Mouse (Mus musculus) CH12.LX (cell line): ENCODE data around the gene Vps41. TPM values are rescaled to one million over a fixed set of nuclear protein-coding genes. Genes with fewer than 3 reads are reported as not detected.

Experiments
- DNase-seq: peaks from one replicate; pipeline ENCODE4 v3.0.0-alpha.2; 2013; ENCODE audit errors: extremely low read depth
- H3K27ac ChIP-seq: 2 replicates; pipeline ENCODE4 v1.5.1; 2012; ENCODE audit warnings: low read depth, mild to moderate bottlenecking, control low read depth, moderate library complexity; ENCODE audit not compliant: insufficient read depth
- H3K27me3 ChIP-seq: replicated peaks from 2 replicates; pipeline ENCODE3; 2012; ENCODE audit warnings: inconsistent platforms
- H3K36me3 ChIP-seq, 2 experiments: replicated peaks in 1 of 2; 2 replicates each; pipeline versions ENCODE3 to v1.6.1; 2012; ENCODE audit warnings: inconsistent platforms in 1 of 2, low read length in 1 of 2, mild to moderate bottlenecking in 1 of 2, mixed read lengths in 1 of 2, moderate library complexity in 1 of 2; ENCODE audit not compliant: control insufficient read depth in 1 of 2, insufficient read depth in 1 of 2
- H3K4me1 ChIP-seq, 2 experiments: 2 replicates each; pipeline ENCODE4 v1.6.1; 2012; ENCODE audit warnings: inconsistent platforms in 1 of 2, moderate library complexity in 1 of 2; ENCODE audit not compliant: insufficient read depth in 2 of 2, control insufficient read depth in 1 of 2
- H3K4me2 ChIP-seq: 2 replicates; pipeline ENCODE4 v1.6.1; 2012; ENCODE audit warnings: low read depth, mild to moderate bottlenecking, control low read depth; ENCODE audit not compliant: poor library complexity, insufficient read depth, severe bottlenecking
- H3K4me3 ChIP-seq, 3 experiments: fragments of 150-350 bp in 1 of 3; sonication (generic) in 1 of 3; replicated peaks in 1 of 3; 2 replicates each; pipeline versions ENCODE3 to v1.5.1; 2011 to 2012; ENCODE audit warnings: low read depth in 2 of 3, low read length in 2 of 3, mild to moderate bottlenecking in 2 of 3, moderate library complexity in 2 of 3, control low read depth in 1 of 3, improper control_type of control experiment in 1 of 3, inconsistent platforms in 1 of 3, mixed read lengths in 1 of 3; ENCODE audit not compliant: poor library complexity in 1 of 3
- H3K79me2 ChIP-seq: replicated peaks from 2 replicates; pipeline ENCODE4 v1.6.1; 2012; ENCODE audit warnings: mild to moderate bottlenecking, moderate library complexity; ENCODE audit not compliant: control insufficient read depth, poor library complexity, insufficient read depth, severe bottlenecking; ENCODE audit errors: extremely low read depth
- H3K9ac ChIP-seq: 2 replicates; pipeline ENCODE4 v1.6.1; 2012; ENCODE audit warnings: low read depth, mild to moderate bottlenecking, control low read depth, moderate library complexity; ENCODE audit not compliant: insufficient read depth
- H3K9me3 ChIP-seq: replicated peaks from 2 replicates; pipeline ENCODE3; 2012; ENCODE audit warnings: low read length, inconsistent platforms, mixed read lengths
- CHD1 ChIP-seq: IDR thresholded peaks from 2 replicates; pipeline ENCODE4 v1.6.1; 2012; ENCODE audit warnings: low read depth, low read length, improper control_type of control experiment, inconsistent platforms
- CHD2 ChIP-seq: IDR thresholded peaks from 2 replicates; pipeline ENCODE4 v1.6.1; 2011; ENCODE audit warnings: low read length, improper control_type of control experiment
- CTCF ChIP-seq, 2 experiments: IDR thresholded peaks in 1 of 2; conservative IDR thresholded peaks in 1 of 2; 2 replicates each; pipeline ENCODE4 v1.5.1; 2011 to 2012; ENCODE audit warnings: low read depth in 2 of 2, low read length in 2 of 2, improper control_type of control experiment in 1 of 2, inconsistent platforms in 1 of 2, mild to moderate bottlenecking in 1 of 2, moderate library complexity in 1 of 2
- E2F4 ChIP-seq: IDR thresholded peaks from 2 replicates; pipeline ENCODE4 v1.6.1; 2011; ENCODE audit warnings: low read depth, low read length, improper control_type of control experiment; ENCODE audit not compliant: insufficient replicate concordance
- ELF1 ChIP-seq: IDR thresholded peaks from 2 replicates; pipeline ENCODE4 v1.6.1; 2014; ENCODE audit warnings: low read depth, mild to moderate bottlenecking, inconsistent platforms, low read length, improper control_type of control experiment
- EP300 ChIP-seq: IDR thresholded peaks from 2 replicates; pipeline ENCODE4 v1.6.1; 2011; ENCODE audit warnings: low read length, improper control_type of control experiment
- ETS1 ChIP-seq: conservative IDR thresholded peaks from 2 replicates; pipeline ENCODE4 v1.6.1; 2012; ENCODE audit warnings: low read depth, mild to moderate bottlenecking, inconsistent platforms, low read length, improper control_type of control experiment, moderate library complexity
- GABPA ChIP-seq: IDR thresholded peaks from 2 replicates; pipeline ENCODE4 v1.6.1; 2012; ENCODE audit warnings: low read depth, low read length, improper control_type of control experiment, inconsistent platforms; ENCODE audit not compliant: insufficient replicate concordance
- HCFC1 ChIP-seq: IDR thresholded peaks from 2 replicates; pipeline ENCODE4 v1.6.1; 2012; ENCODE audit warnings: low read depth, mild to moderate bottlenecking, inconsistent platforms, low read length, improper control_type of control experiment
- JUN ChIP-seq: IDR thresholded peaks from 2 replicates; pipeline ENCODE4 v1.6.1; 2011; ENCODE audit warnings: low read depth, mild to moderate bottlenecking, low read length, improper control_type of control experiment, moderate library complexity; ENCODE audit not compliant: insufficient read depth
- MAFK ChIP-seq: IDR thresholded peaks from 2 replicates; pipeline ENCODE4 v1.6.1; 2011; ENCODE audit warnings: low read length, improper control_type of control experiment; ENCODE audit not compliant: insufficient replicate concordance
- MAX ChIP-seq: IDR thresholded peaks from 2 replicates; pipeline ENCODE4 v1.6.1; 2011; ENCODE audit warnings: low read length, improper control_type of control experiment
- MEF2A ChIP-seq: IDR thresholded peaks from 2 replicates; pipeline ENCODE4 v1.6.1; 2014; ENCODE audit warnings: low read depth, mild to moderate bottlenecking, inconsistent platforms, low read length, improper control_type of control experiment, borderline replicate concordance
- MXI1 ChIP-seq: IDR thresholded peaks from 2 replicates; pipeline ENCODE4 v1.6.1; 2011; ENCODE audit warnings: mild to moderate bottlenecking, low read depth, low read length, improper control_type of control experiment
- NELFE ChIP-seq: IDR thresholded peaks from 2 replicates; pipeline ENCODE4 v1.6.1; 2011; ENCODE audit warnings: low read depth, low read length, improper control_type of control experiment
- RAD21 ChIP-seq: IDR thresholded peaks from 2 replicates; pipeline ENCODE4 v1.6.1; 2011; ENCODE audit warnings: low read depth, mild to moderate bottlenecking, low read length, improper control_type of control experiment, moderate library complexity
- SMC3 ChIP-seq: IDR thresholded peaks from 2 replicates; pipeline ENCODE4 v1.6.1; 2011; ENCODE audit warnings: low read depth, low read length, improper control_type of control experiment
- UBTF ChIP-seq: IDR thresholded peaks from 2 replicates; pipeline ENCODE4 v1.6.1; 2012; ENCODE audit warnings: low read depth, mild to moderate bottlenecking, inconsistent platforms, low read length, improper control_type of control experiment, moderate library complexity
- ZC3H11A ChIP-seq: IDR thresholded peaks from 2 replicates; pipeline ENCODE4 v1.6.1; 2012; ENCODE audit warnings: low read depth, mild to moderate bottlenecking, inconsistent platforms, low read length, improper control_type of control experiment
- ZKSCAN1 ChIP-seq: IDR thresholded peaks from 2 replicates; pipeline ENCODE4 v1.6.1; 2012; ENCODE audit warnings: low read depth, inconsistent platforms, low read length, improper control_type of control experiment, borderline replicate concordance
- ZNF384 ChIP-seq: IDR thresholded peaks from 2 replicates; pipeline ENCODE4 v1.6.1; 2012; ENCODE audit warnings: low read depth, low read length, improper control_type of control experiment, inconsistent platforms
- dilution Hi-C: fragments of 300-500 bp; cut with MboI; formaldehyde crosslinking; loops from 2 replicates; pipeline ENCODE4 v1.14.3; 2020; ENCODE audit warnings: low sequenced_read_pairs; ENCODE audit not compliant: extremely low pct_unique_long_range_greater_than_20kb, extremely low pct_ligation_motif_present
- in situ Hi-C: fragments of 300-500 bp; cut with MboI; formaldehyde crosslinking; loops from 3 replicates; pipeline ENCODE4 v1.14.3; 2019; ENCODE audit warnings: low sequenced_read_pairs, low pct_ligation_motif_present, low pct_unique_long_range_greater_than_20kb, mixed read lengths
- polyA plus RNA-seq: library from polyadenylated mRNA; unstranded; fragments of >175 nt; gene quantifications from 2 replicates; pipeline ENCODE4 v1.2.1, GENCODE M21; 2012; ENCODE audit warnings: low read depth; ENCODE audit not compliant: insufficient read length
- total RNA-seq, 2 experiments: library from RNA; depleted of rRNA; stranded (reverse); fragments of 300-350 nt in 1 of 2; fragments of >200 nt in 1 of 2; gene quantifications; 2 replicates each; pipeline ENCODE4 v1.2.3; 2012 to 2014

Vps41 gene
- total and polyA plus RNA-seq, 3 experiments: 41.7 to 59.2 (median 48.1) TPM

DNA sequence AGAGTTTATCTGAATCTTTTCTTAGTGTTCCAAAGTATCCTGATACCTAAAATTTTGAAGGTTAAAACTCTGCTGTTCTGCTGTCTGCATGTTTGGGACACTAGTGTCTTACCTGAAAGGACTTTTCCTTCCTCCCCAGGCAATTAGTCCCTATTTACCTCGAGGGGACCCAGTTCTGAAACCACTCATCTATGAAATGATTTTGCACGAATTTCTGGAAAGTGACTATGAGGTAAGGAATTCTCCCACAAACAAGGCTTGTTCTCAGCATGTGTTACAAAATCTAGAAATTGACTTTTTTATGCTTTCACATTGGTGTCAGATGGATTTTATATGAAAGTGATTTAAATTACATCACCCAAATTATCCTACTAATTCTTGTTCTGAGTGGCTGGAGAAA lies 123.9 kb downstream of the Vps41 start:
- dilution Hi-C loops: no loop called here
- H3K36me3 ChIP-seq: peaks cover 6 to 27% of the 10 kb centered on the region in 2 experiments

GRCm38 (mm10) chr13:18841752-18842282 lies 124.7 kb downstream of the Vps41 start:
- in situ Hi-C loops (no loop called here), dilution Hi-C loops (no loop called here)
- no peak overlapping the region for H3K27ac ChIP-seq
- TF ChIP-seq EP300 (no peak), ZKSCAN1 (no peak), HCFC1 (no peak), NELFE (no peak), ZNF384 (no peak), RAD21 (no peak), ETS1 (no peak), MAFK (no peak), MAX (no peak), ZC3H11A (no peak)
- no peak overlapping the region for H3K4me2 ChIP-seq
- no peaks in the 10 kb centered on the region for H3K79me2 ChIP-seq
- no peak overlapping the region for H3K4me3 ChIP-seq
- H3K36me3 ChIP-seq: peaks cover 9 to 35% of the 10 kb centered on the region in 2 experiments
- no peak overlapping the region for H3K9ac ChIP-seq
- H3K4me1 ChIP-seq: peaks cover 12 to 61% of the 10 kb centered on the region in 2 experiments
- no peaks in the 10 kb centered on the region for H3K27me3 ChIP-seq
- no peak for DNase-seq
- H3K9me3 ChIP-seq: no peaks in the 10 kb centered on the region

More for the DNA sequence above, 123.9 kb downstream of the Vps41 start:
- no peak for DNase-seq
- H3K9me3 ChIP-seq: no peaks in the 10 kb centered on the region
- TF ChIP-seq EP300 (no peak), ZC3H11A (no peak), JUN (no peak), UBTF (no peak), MEF2A (no peak), CTCF (conservative IDR thresholded peaks at IDR 0.05 in 1 of 2, IDR thresholded peaks at IDR 0.05 in 1 of 2; ENCODE audit: low read depth in 2 of 2, low read length in 2 of 2) (no peak), E2F4 (no peak), CHD2 (no peak), SMC3 (no peak), ELF1 (no peak), GABPA (no peak), RAD21 (no peak), CHD1 (no peak), MXI1 (no peak)
- TF ChIP-seq, all 38 proteins: peak for 0
- Histone ChIP-seq H3K4me3 (no peak overlapping the region), H3K4me1 (peaks cover 10 to 55% of the 10 kb centered on the region in 2 experiments), H3K9ac (no peak overlapping the region), H3K27me3 (no peaks in the 10 kb centered on the region), H3K4me2 (0 out of 2 replicates have a peak overlapping the region, but pooled peaks have one; percentile 29), H3K27ac (no peak overlapping the region), H3K79me2 (no peaks in the 10 kb centered on the region)
- in situ Hi-C loops: no loop called here
